Mouse (Mus musculus): ENCODE measurements at regions not wholly inside any gene's neighbourhood (a gene's known extent, or its start where the extent isn't known, plus 50 kb on each side); places are given as distances from the start of the nearest gene placed in this dataset.

- Histone ChIP-seq H3K36me3 (ENCODE audit: control insufficient read depth, insufficient read depth, low read length, poor library complexity, severe bottlenecking) (no peaks in the 10 kb centered on the region), H3K4me3 (ENCODE audit: insufficient read depth in 1 of 2, low read depth in 1 of 2, low read length in 2 of 2, poor library complexity in 1 of 2, severe bottlenecking in 1 of 2) (peak overlapping the region in 1 of 2 experiments; percentile 22; a peak in 2 of 4 replicates), H3K27ac (ENCODE audit: insufficient read depth, low read depth, low read length, poor library complexity, severe bottlenecking) (peak overlapping the region; percentile 73), H3K9ac (ENCODE audit: insufficient read depth, low read depth, low read length, poor library complexity, severe bottlenecking) (peak overlapping the region; percentile 10; the same call in 1 of the 2 replicates), H3K9me3 (ENCODE audit: control insufficient read depth, insufficient read depth, low read depth, low read length) (no peaks in the 10 kb centered on the region), H3K4me1 (ENCODE audit: control insufficient read depth in 2 of 2, insufficient read depth in 2 of 2, low read length in 2 of 2, poor library complexity in 1 of 2) (peaks cover 21 to 56% of the 10 kb centered on the region in 2 experiments)
- no peak for DNase-seq (ENCODE audit: low read depth, low spot score)
- in situ Hi-C loops (cut with MboI; ENCODE audit: low sequenced_read_pairs in 2 of 2, unreplicated experiment in 2 of 2), result no loop called here
- TF ChIP-seq MAFK (IDR thresholded peaks at IDR 0.05; ENCODE audit: insufficient read depth, low read depth, low read length) (no peak), ZNF384 (IDR thresholded peaks at IDR 0.05; ENCODE audit: low read depth, low read length) (no peak), HCFC1 (IDR thresholded peaks at IDR 0.05; ENCODE audit: borderline replicate concordance, insufficient read depth, low read length) (no peak), ZC3H11A (IDR thresholded peaks at IDR 0.05; ENCODE audit: borderline replicate concordance, low read depth, low read length) (no peak), CHD2 (IDR thresholded peaks at IDR 0.05; ENCODE audit: low read depth, low read length) (no peak)
These were observed 56.3 kb upstream of the Tnrc6c start for GRCm38 (mm10) chr11:117597754-117598153.

- no peaks in the 10 kb centered on the region for H3K9me3 ChIP-seq (ENCODE audit: control insufficient read depth, insufficient read depth, low read depth, low read length)
- peak overlapping the region; percentile 10; the same call in 1 of the 2 replicates for H3K9ac ChIP-seq (ENCODE audit: insufficient read depth, low read depth, low read length, poor library complexity, severe bottlenecking)
- H3K27ac ChIP-seq (ENCODE audit: insufficient read depth, low read depth, low read length, poor library complexity, severe bottlenecking), result peak overlapping the region; percentile 73
- in situ Hi-C loops (cut with MboI; ENCODE audit: low sequenced_read_pairs in 2 of 2, unreplicated experiment in 2 of 2), result no loop called here
- TF ChIP-seq MAFK (IDR thresholded peaks at IDR 0.05; ENCODE audit: insufficient read depth, low read depth, low read length) (no peak), ZNF384 (IDR thresholded peaks at IDR 0.05; ENCODE audit: low read depth, low read length) (no peak)
- H3K4me3 ChIP-seq (ENCODE audit: insufficient read depth in 1 of 2, low read depth in 1 of 2, low read length in 2 of 2, poor library complexity in 1 of 2, severe bottlenecking in 1 of 2), result peak overlapping the region in 1 of 2 experiments; percentile 34; a peak in 2 of 4 replicates
- DNase-seq (ENCODE audit: low read depth, low spot score), result peak; percentile 59
- no peaks in the 10 kb centered on the region for H3K36me3 ChIP-seq (ENCODE audit: control insufficient read depth, insufficient read depth, low read length, poor library complexity, severe bottlenecking)
- H3K4me1 ChIP-seq (ENCODE audit: control insufficient read depth in 2 of 2, insufficient read depth in 2 of 2, low read length in 2 of 2, poor library complexity in 1 of 2), result peaks cover 21 to 54% of the 10 kb centered on the region in 2 experiments
These were observed 55.9 kb upstream of the Tnrc6c start for GRCm38 (mm10) chr11:117598170-117598583.

- in situ Hi-C loops (cut with MboI; ENCODE audit: low sequenced_read_pairs in 2 of 2, unreplicated experiment in 2 of 2), result no loop called here
- H3K27ac ChIP-seq (ENCODE audit: insufficient read depth, low read depth, low read length, poor library complexity, severe bottlenecking), result peak overlapping the region; percentile 73
- peak overlapping the region; percentile 50; the same call in 1 of the 2 replicates for H3K9ac ChIP-seq (ENCODE audit: insufficient read depth, low read depth, low read length, poor library complexity, severe bottlenecking)
- no peaks in the 10 kb centered on the region for H3K9me3 ChIP-seq (ENCODE audit: control insufficient read depth, insufficient read depth, low read depth, low read length)
- peak overlapping the region; percentile 7 to 34 for H3K4me3 ChIP-seq (ENCODE audit: insufficient read depth in 1 of 2, low read depth in 1 of 2, low read length in 2 of 2, poor library complexity in 1 of 2, severe bottlenecking in 1 of 2)
- DNase-seq (ENCODE audit: low read depth, low spot score), result no peak
- no peak for TF ChIP-seq ZNF384 (IDR thresholded peaks at IDR 0.05; ENCODE audit: low read depth, low read length)
- no peak for TF ChIP-seq MAFK (IDR thresholded peaks at IDR 0.05; ENCODE audit: insufficient read depth, low read depth, low read length)
- TF ChIP-seq ZC3H11A (IDR thresholded peaks at IDR 0.05; ENCODE audit: borderline replicate concordance, low read depth, low read length), result no peak
- TF ChIP-seq HCFC1 (IDR thresholded peaks at IDR 0.05; ENCODE audit: borderline replicate concordance, insufficient read depth, low read length), result no peak; the same call in 1 of the 2 replicates
- no peak for TF ChIP-seq CHD2 (IDR thresholded peaks at IDR 0.05; ENCODE audit: low read depth, low read length)
- peaks cover 21 to 55% of the 10 kb centered on the region in 2 experiments for H3K4me1 ChIP-seq (ENCODE audit: control insufficient read depth in 2 of 2, insufficient read depth in 2 of 2, low read length in 2 of 2, poor library complexity in 1 of 2)
- H3K36me3 ChIP-seq (ENCODE audit: control insufficient read depth, insufficient read depth, low read length, poor library complexity, severe bottlenecking), result no peaks in the 10 kb centered on the region
These were observed 55.5 kb upstream of the Tnrc6c start for GRCm38 (mm10) chr11:117598610-117599009.

GRCm38 (mm10) chr11:117599049-117599787, 54.9 kb upstream of the Tnrc6c start:
- no peak for DNase-seq (ENCODE audit: low read depth, low spot score)
- peak overlapping the region; percentile 7 to 34 for H3K4me3 ChIP-seq (ENCODE audit: insufficient read depth in 1 of 2, low read depth in 1 of 2, low read length in 2 of 2, poor library complexity in 1 of 2, severe bottlenecking in 1 of 2)
- H3K9ac ChIP-seq (ENCODE audit: insufficient read depth, low read depth, low read length, poor library complexity, severe bottlenecking), result peak overlapping the region; percentile 58
- no peaks in the 10 kb centered on the region for H3K36me3 ChIP-seq (ENCODE audit: control insufficient read depth, insufficient read depth, low read length, poor library complexity, severe bottlenecking)
- TF ChIP-seq CHD2 (IDR thresholded peaks at IDR 0.05; ENCODE audit: low read depth, low read length) (no peak), HCFC1 (IDR thresholded peaks at IDR 0.05; ENCODE audit: borderline replicate concordance, insufficient read depth, low read length) (no peak)
- in situ Hi-C loops (cut with MboI; ENCODE audit: low sequenced_read_pairs in 2 of 2, unreplicated experiment in 2 of 2), result no loop called here
- H3K9me3 ChIP-seq (ENCODE audit: control insufficient read depth, insufficient read depth, low read depth, low read length), result no peaks in the 10 kb centered on the region
- H3K4me1 ChIP-seq (ENCODE audit: control insufficient read depth in 2 of 2, insufficient read depth in 2 of 2, low read length in 2 of 2, poor library complexity in 1 of 2), result peaks cover 21 to 59% of the 10 kb centered on the region in 2 experiments
- H3K27ac ChIP-seq (ENCODE audit: insufficient read depth, low read depth, low read length, poor library complexity, severe bottlenecking), result peak overlapping the region; percentile 73

Data from ES-E14 (cell line).